Mouse (Mus musculus): ENCODE measurements around the gene Hk1. TPM values are rescaled to one million over a fixed set of nuclear protein-coding genes. Genes with fewer than 3 reads are reported as not detected.

Gene Hk1
- polyA plus RNA-seq (2012; rRNA removed; ENCODE audit: low replicate concordance) = 17.7 and 40.6 TPM in 2 replicates

DNA sequence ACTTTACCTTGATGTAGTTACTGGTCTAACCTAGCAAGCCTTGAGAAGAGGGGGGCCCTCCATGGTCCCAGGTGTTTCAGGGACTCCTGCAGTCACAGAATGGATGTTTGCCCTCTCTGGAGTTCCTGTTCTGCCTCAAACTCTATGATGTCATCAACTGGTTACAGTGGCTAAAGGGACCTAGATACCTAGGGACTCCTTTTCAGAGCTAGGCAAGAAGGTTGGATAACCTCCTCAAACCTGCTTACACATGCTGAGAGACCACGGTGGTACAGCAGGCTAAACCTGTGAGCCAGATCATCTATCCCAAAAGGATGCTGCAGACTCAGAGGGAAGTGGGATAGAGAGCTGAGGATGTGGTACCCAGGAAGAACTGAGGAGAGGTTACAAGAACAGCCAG is at the start of gene Hk1:
Gene Hk1, minus strand, starts transcription at position 101 of the 400 bp plus-strand sequence.

DNA sequence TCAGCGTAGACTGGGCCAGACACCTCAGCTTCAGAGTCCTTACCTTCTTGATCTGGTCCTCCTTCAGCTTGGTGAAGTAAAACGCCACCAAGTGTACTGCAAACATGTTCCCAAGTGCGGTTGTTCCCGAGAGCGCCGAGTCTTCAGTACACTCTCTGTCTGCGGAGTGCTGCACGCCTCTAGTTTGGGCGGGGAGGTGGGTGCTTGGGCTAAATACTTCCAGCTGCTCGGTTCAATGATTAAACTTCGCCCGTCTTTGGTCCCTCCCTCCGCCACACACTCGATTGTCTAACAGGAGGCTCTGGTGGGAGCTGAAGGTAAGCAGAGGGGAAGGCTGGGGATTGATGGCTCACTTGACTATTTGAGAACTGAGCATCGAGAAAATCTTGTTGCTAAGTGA is 42.5 kb upstream of the Hk1 start, which contains the start of gene Hkdc1:
Gene Hkdc1, minus strand, starts transcription at position 237 of the 400 bp plus-strand sequence.

DNA sequence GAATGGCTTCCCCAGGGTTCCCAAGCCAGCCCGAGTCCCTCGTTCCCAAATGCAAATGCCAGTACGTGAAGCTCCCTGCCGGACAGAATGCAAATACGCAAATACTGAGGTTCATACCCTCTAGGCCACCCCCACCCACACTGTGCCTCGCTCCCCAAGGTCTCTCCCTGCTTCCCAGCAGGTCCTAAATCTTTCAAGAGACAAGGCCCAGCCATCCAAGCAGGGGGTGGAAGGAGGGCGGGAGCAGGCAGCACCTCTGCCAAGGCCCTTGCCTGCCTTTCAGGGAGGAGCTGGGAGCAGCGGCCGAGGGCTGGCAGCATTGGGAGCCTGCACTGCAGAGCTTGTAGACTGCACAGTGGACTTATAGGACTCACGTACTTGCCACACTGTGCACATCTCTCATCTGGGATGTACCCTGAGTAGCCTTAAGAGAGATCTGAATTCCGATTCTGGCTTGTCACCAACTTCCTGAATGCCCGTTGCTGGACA is 127.7 kb downstream of the Hk1 start, which contains the start of gene Tacr2:
Gene Tacr2, plus strand, starts transcription at position 439 of the 489 bp plus-strand sequence.

DNA sequence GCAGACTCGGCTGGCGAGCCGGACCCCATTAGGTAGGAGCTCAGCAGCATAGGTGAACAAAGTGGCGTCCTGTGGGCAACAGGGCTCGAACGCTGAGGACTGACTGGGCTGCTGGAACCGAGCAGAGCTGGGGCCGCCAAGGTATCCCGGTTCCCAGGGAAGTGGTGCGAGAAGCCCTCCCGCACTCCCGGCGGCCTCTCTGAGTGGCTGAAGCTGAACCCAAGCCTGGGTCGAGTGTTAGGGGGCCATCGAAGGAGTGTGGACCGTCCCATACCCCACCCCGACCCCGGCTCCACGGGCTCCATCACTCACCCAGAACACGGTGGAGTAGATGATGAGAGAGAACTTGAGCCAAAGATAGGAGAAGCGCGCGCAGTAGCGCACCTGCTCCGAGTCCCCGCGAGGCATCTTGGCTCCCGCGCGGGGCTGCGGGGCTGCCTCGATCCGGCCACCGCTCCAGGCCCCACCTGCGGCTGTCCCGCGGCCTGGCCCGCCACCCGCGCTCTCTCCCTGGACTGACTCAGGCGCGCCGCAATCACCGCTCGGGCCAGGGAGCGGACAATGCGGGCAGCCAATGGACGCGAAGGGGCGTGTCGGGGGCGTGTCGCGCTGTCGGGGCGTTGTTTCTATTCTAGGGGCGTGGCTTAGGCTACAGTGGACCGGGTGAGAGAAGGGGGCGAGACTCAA is 148.9 kb downstream of the Hk1 start, which contains the start of gene Tspan15:
Gene Tspan15, minus strand, starts transcription at position 544 of the 687 bp plus-strand sequence.

Other genes starting within 250 kb of the Hk1 start
- not detected in 2 replicates for gene Neurog3, start 246.8 kb downstream of the Hk1 start, polyA plus RNA-seq (2012; rRNA removed; ENCODE audit: low replicate concordance)
- 1.9 and 4.6 TPM in 2 replicates for gene Fam241b, start 236.0 kb downstream of the Hk1 start, polyA plus RNA-seq (2012; rRNA removed; ENCODE audit: low replicate concordance)
- gene Tspan15, start 148.7 kb downstream of the Hk1 start, polyA plus RNA-seq (2012; rRNA removed; ENCODE audit: low replicate concordance) = 52.3 and 86.1 TPM in 2 replicates
- 0.04 TPM in 1 of 2 replicates, not detected in the other for gene Tacr2, start 127.5 kb downstream of the Hk1 start, polyA plus RNA-seq (2012; rRNA removed; ENCODE audit: low replicate concordance)
- gene Hkdc1, start 42.6 kb upstream of the Hk1 start, polyA plus RNA-seq (2012; rRNA removed; ENCODE audit: low replicate concordance) = 0.10 and 0.14 TPM in 2 replicates
- gene 4930507D05Rik, start 69.6 kb upstream of the Hk1 start, polyA plus RNA-seq (2012; rRNA removed; ENCODE audit: low replicate concordance) = 0.06 and 0.24 TPM in 2 replicates
- 24.0 and 26.5 TPM in 2 replicates for gene Supv3l1, start 69.8 kb upstream of the Hk1 start, polyA plus RNA-seq (2012; rRNA removed; ENCODE audit: low replicate concordance)
- 17.2 and 18.9 TPM in 2 replicates for gene Vps26a, start 106.9 kb upstream of the Hk1 start, polyA plus RNA-seq (2012; rRNA removed; ENCODE audit: low replicate concordance)
- 45.6 and 126 TPM in 2 replicates for gene Srgn, start 147.5 kb upstream of the Hk1 start, polyA plus RNA-seq (2012; rRNA removed; ENCODE audit: low replicate concordance)
- gene Kif1bp, start 198.5 kb upstream of the Hk1 start, polyA plus RNA-seq (2012; rRNA removed; ENCODE audit: low replicate concordance) = 27.1 and 34.3 TPM in 2 replicates
- gene Ddx21, start 222.4 kb upstream of the Hk1 start, polyA plus RNA-seq (2012; rRNA removed; ENCODE audit: low replicate concordance) = 10.6 and 30.2 TPM in 2 replicates